Mouse (Mus musculus) right cerebral cortex, postnatal 36 days (tissue): ENCODE results near the gene Henmt1.

Experiments used
- DNase-seq, 2 experiments: peaks; one replicate each; pipeline ENCODE4 v3.0.0; 2022; ENCODE audit warnings: low spot score in 2 of 2, mixed read lengths in 1 of 2

Henmt1 gene

GRCm38 (mm10) chr3:108939573-108939972, at the start of gene Henmt1:
Gene Henmt1, plus strand, starts transcription at chr3:108939873.
- no peak for DNase-seq

- no peak for DNase-seq
These were observed 49.8 kb upstream of the Henmt1 start, which contains the start of gene Fndc7 for GRCm38 (mm10) chr3:108889908-108890307. Gene Fndc7, minus strand, starts transcription at chr3:108890008.

GRCm38 (mm10) chr3:108892080-108892479, 47.6 kb upstream of the Henmt1 start:
- DNase-seq, result no peak

- DNase-seq, result no peak
These were observed 46.8 kb upstream of the Henmt1 start for GRCm38 (mm10) chr3:108892914-108893313.

GRCm38 (mm10) chr3:108898640-108899039, 41.0 kb upstream of the Henmt1 start:
- no peak for DNase-seq

- no peak for DNase-seq
These were observed 39.5 kb upstream of the Henmt1 start for GRCm38 (mm10) chr3:108900147-108900546.

- no peak for DNase-seq
These were observed 39.0 kb upstream of the Henmt1 start for GRCm38 (mm10) chr3:108900681-108901080.

- DNase-seq, result no peak
These were observed 37.6 kb upstream of the Henmt1 start for GRCm38 (mm10) chr3:108902038-108902437.

- no peak for DNase-seq
These were observed 36.7 kb upstream of the Henmt1 start for GRCm38 (mm10) chr3:108902934-108903333.

GRCm38 (mm10) chr3:108910303-108911080, 29.2 kb upstream of the Henmt1 start:
- no peak for DNase-seq

- DNase-seq, result peak; percentile 32 to 34
These were observed 28.6 kb upstream of the Henmt1 start for GRCm38 (mm10) chr3:108911081-108911547.

GRCm38 (mm10) chr3:108911548-108912413, 27.9 kb upstream of the Henmt1 start, which contains the start of gene Prpf38b:
Gene Prpf38b, minus strand, starts transcription at chr3:108911727.
- DNase-seq, result peak; percentile 93 to 96

GRCm38 (mm10) chr3:108915999-108916398, 23.7 kb upstream of the Henmt1 start:
- no peak for DNase-seq

GRCm38 (mm10) chr3:108916857-108917256, 22.8 kb upstream of the Henmt1 start:
- no peak for DNase-seq

GRCm38 (mm10) chr3:108917986-108918385, 21.7 kb upstream of the Henmt1 start:
- no peak for DNase-seq

GRCm38 (mm10) chr3:108918852-108919251, 20.8 kb upstream of the Henmt1 start:
- DNase-seq, result no peak

GRCm38 (mm10) chr3:108920442-108921070, 19.1 kb upstream of the Henmt1 start:
- no peak for DNase-seq

- no peak for DNase-seq
These were observed 17.9 kb upstream of the Henmt1 start for GRCm38 (mm10) chr3:108921822-108922221.

- DNase-seq, result no peak
These were observed 14.0 kb upstream of the Henmt1 start for GRCm38 (mm10) chr3:108925677-108926076.

GRCm38 (mm10) chr3:108926308-108926707, 13.4 kb upstream of the Henmt1 start:
- no peak for DNase-seq

GRCm38 (mm10) chr3:108933557-108933956, 6.1 kb upstream of the Henmt1 start:
- DNase-seq, result no peak

GRCm38 (mm10) chr3:108938691-108939090, 982 bp upstream of the Henmt1 start:
- no peak for DNase-seq
